Mouse (Mus musculus) limb, embryonic 14.5 days (tissue): Measurements from ENCODE around the gene Hoxd3. TPM values are rescaled to one million over a fixed set of nuclear protein-coding genes. Genes with fewer than 3 reads are reported as not detected.

ENCODE experiments used
- ATAC-seq: fragments of 200-750 bp; cut with Nextera tagmentation; 2 replicates; pipeline ENCODE4 v1.8.0; 2017; ENCODE audit warnings: low read depth, moderate number of reproducible peaks, moderate TSS enrichment; ENCODE audit not compliant: low FRiP score
- DNase-seq: peaks from one replicate; pipeline ENCODE4 v3.0.0-alpha.2; 2015; ENCODE audit warnings: low spot score
- H3K27ac ChIP-seq: fragments of 300-500 bp; sonication (generic); replicated peaks from 2 replicates; pipeline ENCODE4 v1.5.1; 2014; ENCODE audit warnings: low read depth, mild to moderate bottlenecking, low read length, moderate library complexity, mixed read lengths
- H3K27me3 ChIP-seq: fragments of 300-500 bp; sonication (generic); 2 replicates; pipeline ENCODE4 v1.6.1; 2014; ENCODE audit warnings: low read length, mixed read lengths; ENCODE audit not compliant: control insufficient read depth, insufficient read depth
- H3K36me3 ChIP-seq: fragments of 300-500 bp; sonication (generic); 2 replicates; pipeline ENCODE4 v1.6.1; 2014; ENCODE audit warnings: mild to moderate bottlenecking, low read length, moderate library complexity, mixed read lengths; ENCODE audit not compliant: control insufficient read depth, insufficient read depth
- H3K4me1 ChIP-seq: fragments of 300-500 bp; sonication (generic); 2 replicates; pipeline ENCODE4 v1.6.1; 2014; ENCODE audit warnings: antibody characterized with exemption, low read length, mixed read lengths; ENCODE audit not compliant: control insufficient read depth, insufficient read depth
- H3K4me2 ChIP-seq: fragments of 300-500 bp; sonication (generic); replicated peaks from 2 replicates; pipeline ENCODE4 v1.6.1; 2014; ENCODE audit warnings: low read depth, mild to moderate bottlenecking, low read length, moderate library complexity; ENCODE audit not compliant: severe bottlenecking
- H3K4me3 ChIP-seq: fragments of 300-500 bp; sonication (generic); replicated peaks from 2 replicates; pipeline ENCODE4 v1.5.1; 2014; ENCODE audit warnings: low read length
- H3K9ac ChIP-seq: fragments of 300-500 bp; sonication (generic); 2 replicates; pipeline ENCODE4 v1.6.1; 2014; ENCODE audit warnings: mild to moderate bottlenecking, low read depth, low read length, moderate library complexity; ENCODE audit not compliant: severe bottlenecking
- H3K9me3 ChIP-seq: fragments of 300-500 bp; sonication (generic); 2 replicates; pipeline ENCODE4 v1.6.1; 2016; ENCODE audit warnings: low read length; ENCODE audit not compliant: control insufficient read depth
- POLR2A ChIP-seq: fragments of 200-500 bp; IDR thresholded peaks from 2 replicates; pipeline ENCODE4 v1.8.0; 2012; ENCODE audit warnings: inconsistent platforms, mild to moderate bottlenecking, moderate library complexity, borderline replicate concordance; ENCODE audit not compliant: insufficient read depth, insufficient read length; ENCODE audit errors: extremely low read depth
- WGBS: fragments of 180-500 bp; shearing (Covaris S2); extraction: QIAGEN DNeasy Blood & Tissue Kit; methylation state at CpG from one replicate; pipeline ENCODE4 v1.1.7; 2014; 5-methylcytosine and 5-hydroxymethylcytosine counted together
- polyA plus RNA-seq, 2 experiments: library from polyadenylated mRNA; depleted of rRNA in 1 of 2; stranded (reverse) in 1 of 2; unstranded in 1 of 2; fragments of >200 nt; fragmentation: Nextera tagmentation in 1 of 2; extraction: Ambion mirVana in 1 of 2; gene quantifications; 2 replicates each; pipeline versions ENCODE4 v1.2.1 to v1.2.3; 2012 to 2014

Hoxd3 gene
- polyA plus RNA-seq, 2 experiments: 0.59 to 2.3 TPM

DNA sequence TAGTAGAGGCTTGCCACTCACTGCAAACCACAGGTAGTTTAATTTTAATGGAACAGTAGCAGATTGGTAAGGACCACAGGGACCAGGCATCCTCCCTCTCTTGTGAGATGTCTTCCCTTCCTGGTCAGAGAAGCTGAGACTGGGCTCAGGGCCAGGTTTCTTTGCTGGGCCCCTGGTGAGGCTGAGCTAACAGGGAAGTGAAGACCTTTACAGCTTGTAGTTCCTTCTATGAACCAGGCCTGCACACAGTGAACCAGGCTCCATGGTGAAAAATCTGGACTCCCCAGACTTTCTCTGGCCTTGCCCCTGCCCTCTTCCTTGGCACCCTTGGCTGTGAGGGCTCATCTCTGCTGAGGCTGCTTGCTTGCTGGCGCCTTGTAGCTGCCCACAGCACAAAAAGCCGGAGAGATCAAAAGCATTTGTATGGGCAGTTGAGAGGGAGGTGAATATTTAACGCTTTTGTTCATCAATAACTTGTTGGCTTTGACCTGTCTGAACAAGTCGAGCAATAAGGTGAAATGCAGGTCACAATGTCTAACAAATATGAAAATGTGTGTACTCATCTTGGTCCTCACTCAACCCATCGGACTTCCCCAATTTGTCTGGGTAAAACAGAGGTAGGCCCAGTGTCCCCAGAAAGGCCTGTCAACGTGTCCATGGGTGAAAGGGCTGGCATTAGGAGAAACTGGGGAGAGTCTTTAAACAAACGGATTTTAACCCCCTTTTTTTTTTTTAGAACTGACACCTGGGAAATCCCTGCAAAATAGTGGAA is 12.7 kb downstream of the Hoxd3 start:
- H3K9ac ChIP-seq: no peak overlapping the region
- peaks cover 11% of the 10 kb centered on the region for H3K4me1 ChIP-seq
- no peak overlapping the region for H3K4me3 ChIP-seq
- DNase-seq (no peak), ATAC-seq (no peak)
- no peaks in the 10 kb centered on the region for H3K9me3 ChIP-seq
- H3K36me3 ChIP-seq: no peaks in the 10 kb centered on the region
- 53% methylated on average over 7 of the region's 7 CpGs for WGBS
- peaks cover 98% of the 10 kb centered on the region for H3K27me3 ChIP-seq
- H3K27ac ChIP-seq: no peak overlapping the region
- H3K4me2 ChIP-seq: no peak overlapping the region
- no peak for TF ChIP-seq POLR2A

DNA sequence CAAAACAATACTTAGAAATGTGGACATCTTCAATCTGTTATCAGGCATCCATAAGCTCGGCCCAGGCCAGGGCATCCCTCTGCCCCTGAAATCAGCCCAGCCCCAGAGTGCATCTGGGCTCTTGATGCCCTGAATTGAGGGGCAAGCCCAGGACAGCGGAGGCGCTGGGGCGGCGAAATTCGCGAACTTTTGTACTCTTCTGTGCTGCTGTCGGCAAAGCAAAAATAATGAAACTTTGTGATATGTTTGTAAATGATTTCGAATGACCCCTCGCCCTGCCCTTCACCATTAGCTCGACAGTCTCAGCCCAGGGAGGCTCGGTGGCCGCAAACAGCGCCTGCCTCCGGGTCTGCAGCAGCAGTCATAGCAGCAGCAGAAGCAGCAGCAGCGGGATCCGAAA is 13.4 kb downstream of the Hoxd3 start:
- Histone ChIP-seq H3K4me2 (no peak overlapping the region), H3K4me3 (no peak overlapping the region), H3K27me3 (peaks cover 98% of the 10 kb centered on the region), H3K9ac (no peak overlapping the region), H3K36me3 (no peaks in the 10 kb centered on the region), H3K9me3 (no peaks in the 10 kb centered on the region), H3K4me1 (peaks cover 11% of the 10 kb centered on the region), H3K27ac (no peak overlapping the region)
- ATAC-seq (no peak), DNase-seq (no peak)
- 31% methylated on average over 17 of the region's 17 CpGs for WGBS
- no peak for TF ChIP-seq POLR2A

DNA sequence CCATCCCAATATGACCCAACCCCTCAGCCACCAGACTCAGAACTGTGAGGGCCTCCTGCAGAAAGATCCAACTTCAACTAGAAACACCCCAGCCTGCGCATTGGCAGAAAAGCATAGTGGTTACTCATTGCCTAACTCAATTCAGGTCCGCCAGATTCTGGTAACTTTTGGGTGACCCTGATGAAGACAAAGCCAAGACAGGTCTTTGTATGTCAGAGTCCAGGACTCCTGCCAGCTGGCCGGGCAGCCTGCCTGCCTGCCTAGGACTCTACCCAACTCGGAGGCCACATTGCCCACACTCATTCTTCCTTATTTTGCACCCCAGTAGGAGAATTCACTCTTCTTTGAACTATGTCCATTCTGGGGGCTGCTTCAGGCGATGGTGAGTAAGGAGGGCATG is 14.8 kb downstream of the Hoxd3 start, which contains the start of gene Gm28230:
TSS of gene Gm28230 (plus strand) at position 178 of the 400 bp plus-strand sequence.
- ATAC-seq (no peak), DNase-seq (no peak)
- H3K9ac ChIP-seq: peak within 1 kb of the TSS; percentile 28; the same call in 1 of the 2 replicates
- H3K4me1 ChIP-seq: peaks cover 11% of the 10 kb centered on the region
- WGBS: 45% methylated on average over 5 of the region's 5 CpGs
- no peak within 1 kb of the TSS for H3K27ac ChIP-seq
- peak within 1 kb of the TSS; percentile 55 for H3K4me2 ChIP-seq
- H3K36me3 ChIP-seq: no peaks in the 10 kb centered on the region
- no peaks in the 10 kb centered on the region for H3K9me3 ChIP-seq
- peaks cover 98% of the 10 kb centered on the region for H3K27me3 ChIP-seq
- TF ChIP-seq POLR2A: no peak
- peak within 1 kb of the TSS; percentile 34 for H3K4me3 ChIP-seq

DNA sequence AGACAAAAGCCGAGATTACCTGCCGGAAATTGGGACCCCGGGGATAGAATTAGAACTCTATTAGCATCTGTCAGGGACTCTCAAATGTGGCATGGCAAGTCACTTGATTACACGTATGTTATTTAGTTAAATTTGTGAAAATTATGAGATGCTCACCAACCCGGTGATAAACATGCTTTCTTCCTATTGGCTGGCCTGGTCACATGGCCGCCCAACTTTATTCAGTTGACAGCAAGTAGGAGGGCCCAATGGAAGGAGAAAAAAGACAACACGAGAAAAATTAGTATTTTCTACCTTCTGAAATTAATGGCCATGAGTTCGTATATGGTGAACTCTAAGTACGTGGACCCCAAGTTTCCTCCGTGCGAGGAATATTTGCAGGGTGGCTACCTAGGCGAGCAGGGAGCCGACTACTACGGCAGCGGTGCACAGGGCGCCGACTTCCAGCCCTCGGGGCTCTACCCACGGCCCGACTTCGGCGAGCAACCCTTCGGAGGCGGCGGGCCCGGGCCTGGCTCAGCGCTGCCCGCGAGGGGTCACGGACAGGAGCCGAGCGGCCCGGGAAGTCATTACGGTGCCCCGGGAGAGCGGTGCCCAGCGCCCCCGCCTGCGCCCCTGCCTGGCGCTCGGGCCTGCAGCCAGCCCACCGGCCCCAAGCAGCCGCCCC is 15.4 kb downstream of the Hoxd3 start:
- DNase-seq (no peak), ATAC-seq (no peak)
- Histone ChIP-seq H3K9me3 (no peaks in the 10 kb centered on the region), H3K36me3 (no peaks in the 10 kb centered on the region), H3K9ac (peak overlapping the region; percentile 28; the same call in 1 of the 2 replicates), H3K4me3 (peak overlapping the region; percentile 34), H3K27ac (no peak overlapping the region), H3K4me2 (peak overlapping the region; percentile 55), H3K4me1 (peaks cover 11% of the 10 kb centered on the region), H3K27me3 (peaks cover 98% of the 10 kb centered on the region)
- no peak for TF ChIP-seq POLR2A
- 6% methylated on average over 39 of the region's 43 CpGs for WGBS

DNA sequence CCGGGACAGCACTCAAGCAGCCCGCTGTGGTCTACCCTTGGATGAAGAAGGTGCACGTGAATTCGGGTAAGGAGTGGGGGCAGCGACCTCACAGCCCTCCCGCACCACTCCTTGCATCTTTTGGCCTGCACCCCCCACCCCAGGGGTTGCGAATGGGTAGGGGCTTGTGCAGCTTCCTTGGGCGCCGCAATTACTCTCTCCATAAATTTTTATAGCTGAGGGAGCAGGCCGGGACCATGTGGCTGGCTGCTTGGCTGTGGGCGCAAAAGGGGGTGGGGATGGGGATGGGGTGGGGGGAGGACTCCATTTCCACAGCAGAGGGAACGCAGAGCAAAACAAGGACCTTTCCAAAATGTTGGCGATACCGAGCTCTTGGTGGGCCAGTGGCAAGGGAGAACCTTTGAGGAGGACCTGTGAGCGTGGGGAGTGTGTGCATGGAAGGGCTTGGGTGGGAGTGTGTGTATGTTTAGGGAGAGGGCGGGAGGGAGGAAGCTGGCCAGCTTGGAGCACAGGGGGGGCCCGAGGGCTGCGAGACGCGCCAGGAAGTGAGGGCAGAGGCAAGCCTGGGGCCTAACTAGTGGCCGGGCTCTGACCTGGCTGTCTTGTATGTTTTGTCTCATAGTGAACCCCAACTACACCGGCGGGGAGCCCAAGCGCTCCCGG is 16.0 kb downstream of the Hoxd3 start:
- Histone ChIP-seq H3K4me1 (peaks cover 13% of the 10 kb centered on the region), H3K36me3 (no peaks in the 10 kb centered on the region), H3K9me3 (no peaks in the 10 kb centered on the region), H3K9ac (peak overlapping the region; percentile 28; the same call in 1 of the 2 replicates), H3K4me3 (peak overlapping the region; percentile 34), H3K27ac (no peak overlapping the region), H3K27me3 (peaks cover 98% of the 10 kb centered on the region), H3K4me2 (peak overlapping the region; percentile 55)
- TF ChIP-seq POLR2A: no peak
- 0 out of 2 replicates have a peak, but pooled peaks have one; percentile 13 for ATAC-seq
- no peak for DNase-seq
- 14% methylated on average over 25 of the region's 25 CpGs for whole genome bisulfite sequencing
